Mouse (Mus musculus): Measurements from ENCODE around the gene Egf.

The Egf gene

GRCm38 (mm10) chr3:129650293-129650612, 104.9 kb downstream of the Egf start:
- DNase-seq = no peak

- peak; percentile 25 to 64 for DNase-seq
Measured at GRCm38 (mm10) chr3:129649586-129650292, 105.4 kb downstream of the Egf start.

GRCm38 (mm10) chr3:129648598-129648997, 106.5 kb downstream of the Egf start:
- DNase-seq = no peak

- DNase-seq = no peak
Measured at GRCm38 (mm10) chr3:129647312-129647711, 107.8 kb downstream of the Egf start.

- no peak for DNase-seq
Measured at GRCm38 (mm10) chr3:129646781-129647180, 108.3 kb downstream of the Egf start.

GRCm38 (mm10) chr3:129645409-129645808, 109.7 kb downstream of the Egf start:
- peak; percentile 17 to 43 for DNase-seq

GRCm38 (mm10) chr3:129641621-129642020, 113.5 kb downstream of the Egf start:
- no peak for DNase-seq

GRCm38 (mm10) chr3:129640211-129641000, 114.7 kb downstream of the Egf start:
- DNase-seq = no peak

- no peak for DNase-seq
Measured at GRCm38 (mm10) chr3:129639701-129640100, 115.4 kb downstream of the Egf start.

- DNase-seq = no peak
Measured at GRCm38 (mm10) chr3:129637446-129637845, 117.7 kb downstream of the Egf start.

- DNase-seq = no peak
Measured at GRCm38 (mm10) chr3:129634260-129634901, 120.7 kb downstream of the Egf start.

- no peak for DNase-seq
Measured at GRCm38 (mm10) chr3:129633518-129633917, 121.6 kb downstream of the Egf start.

- no peak for DNase-seq
Measured at GRCm38 (mm10) chr3:129631857-129632256, 123.3 kb downstream of the Egf start.

- DNase-seq = no peak
Measured at GRCm38 (mm10) chr3:129631018-129631417, 124.1 kb downstream of the Egf start.

All from lung, adult 18-20 months (tissue).